9 mouse cellular contexts compared by ENCODE assay signal in the genomic region with DNA sequence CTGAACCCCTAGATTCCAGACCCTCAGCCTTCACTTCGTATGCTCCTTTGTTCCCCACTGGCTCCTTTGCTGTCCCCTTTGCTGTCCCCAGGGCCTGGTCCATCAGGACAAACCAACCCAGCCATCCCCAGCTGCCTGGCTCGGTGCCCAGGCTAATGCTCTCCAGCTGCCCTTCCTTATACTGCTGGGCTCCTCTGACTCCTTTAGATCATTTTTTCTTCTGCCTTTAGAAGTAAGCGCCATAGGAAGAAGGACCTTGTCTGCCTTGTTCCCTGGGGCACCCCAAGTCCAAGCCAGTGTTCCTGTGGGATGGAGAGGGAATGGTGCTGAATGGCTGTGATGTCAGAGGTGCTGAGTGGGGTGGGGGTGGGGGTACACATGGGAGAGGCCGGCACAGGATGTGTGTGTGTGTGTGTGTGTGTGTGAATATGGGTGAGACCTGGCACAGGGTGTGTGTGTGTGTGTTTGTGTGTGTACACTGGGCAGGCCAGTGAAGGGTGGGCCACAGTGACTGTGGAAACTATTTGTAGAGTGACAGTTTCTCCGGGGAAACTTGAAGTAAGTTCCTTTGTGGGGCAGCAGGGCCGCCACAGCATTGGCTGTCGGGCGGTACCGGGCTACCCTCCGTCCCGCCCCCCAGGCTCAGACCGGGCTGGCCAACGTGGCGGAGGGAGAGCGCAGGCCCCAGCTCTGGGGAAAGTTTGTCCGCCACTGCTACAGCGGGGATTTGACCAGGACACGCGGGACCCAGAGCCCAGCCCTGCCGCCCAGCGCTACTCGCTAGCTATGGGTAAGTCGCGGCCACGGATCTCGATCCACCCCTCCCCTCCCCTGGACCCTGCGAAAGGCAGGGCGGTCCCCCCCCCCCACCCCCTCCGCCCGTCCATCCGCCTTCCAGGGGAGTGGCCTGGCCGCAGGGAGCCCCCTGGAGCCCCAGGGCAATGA. TPM values are rescaled to one million over a fixed set of nuclear protein-coding genes. Genes with fewer than 3 reads are reported as not detected.
DNase-seq lines count a peak whose midpoint lies in the region; ATAC-seq and TF ChIP-seq lines count a peak whose summit lies in the region.
"Had no signal": no experiment of that assay in that cellular context is flagged by ENCODE, and none has a peak within 500 bp of the region (broad histone marks: within the 10 kb centered on the region; RNA-seq: fewer than 3 reads in every experiment).

A gene (plus strand): TSS at position 529 of the 945 bp plus-strand sequence.

- no peaks in the 10 kb centered on the region for H3K27me3 ChIP-seq in heart, embryonic 15.5 days
- H3K27me3 ChIP-seq in midbrain, embryonic 10.5 days (ENCODE audit: low read depth, poor library complexity, severe bottlenecking), result peaks cover 31% of the 10 kb centered on the region

- H3K27ac ChIP-seq in embryonic fibroblast, embryonic 13.5 days (ENCODE audit: insufficient read depth, low read length), result peak within 1 kb of the TSS; percentile 9; the same call in 1 of the 2 replicates
- peak within 1 kb of the TSS; percentile 61 for H3K27ac ChIP-seq in heart, embryonic 15.5 days
- peak within 1 kb of the TSS; percentile 88 for H3K27ac ChIP-seq in midbrain, embryonic 10.5 days (replicated peaks)

- 3% methylated on average over 32 of the region's 32 CpGs for WGBS in heart, embryonic 15.5 days
- 6% methylated on average over 32 of the region's 32 CpGs for WGBS in midbrain, embryonic 10.5 days

- H3K9me3 ChIP-seq in heart, embryonic 15.5 days (replicated peaks), result no peaks in the 10 kb centered on the region
- no peaks in the 10 kb centered on the region for H3K9me3 ChIP-seq in midbrain, embryonic 10.5 days (replicated peaks)

- no peaks in the 10 kb centered on the region for H3K36me3 ChIP-seq in heart, embryonic 15.5 days
- no peaks in the 10 kb centered on the region for H3K36me3 ChIP-seq in midbrain, embryonic 10.5 days

- no peak for ATAC-seq in cerebellum, adult (ENCODE audit: insufficient number of reproducible peaks, low FRiP score, low TSS enrichment)
- peak; percentile 80 for ATAC-seq in heart, embryonic 15.5 days (replicated peaks; ENCODE audit: insufficient number of reproducible peaks, insufficient read depth, low FRiP score, low read depth)
- ATAC-seq in activated CD4-positive, CD25-positive, alpha-beta regulatory T cell, adult 4 months, result no peak

- peak within 1 kb of the TSS; percentile 67 for H3K4me3 ChIP-seq in embryonic fibroblast, embryonic 13.5 days (ENCODE audit: insufficient read depth, low read length)
- peak within 1 kb of the TSS; percentile 60 for H3K4me3 ChIP-seq in heart, embryonic 15.5 days
- H3K4me3 ChIP-seq in midbrain, embryonic 10.5 days, result peak within 1 kb of the TSS; percentile 64
- H3K4me3 ChIP-seq: erythroblast, embryonic 14.5 days had no signal

- peak; percentile 53 to 71 for DNase-seq in cerebellum, postnatal 10 days
- peak; percentile 79 to 84 for DNase-seq in kidney, postnatal 4 days
- DNase-seq in midbrain, embryonic 10.5 days (ENCODE audit: low spot score), result peak; percentile 55
- DNase-seq in urinary bladder, postnatal 4 days (ENCODE audit: low spot score in 2 of 2), result peak; percentile 65 to 73

- peak within 1 kb of the TSS; percentile 80 for H3K4me2 ChIP-seq in heart, embryonic 15.5 days

- peak within 1 kb of the TSS; percentile 63 for H3K9ac ChIP-seq in heart, embryonic 15.5 days

- H3K4me1 ChIP-seq in embryonic fibroblast, embryonic 13.5 days (ENCODE audit: control insufficient read depth, insufficient read depth, low read length), result no peaks in the 10 kb centered on the region
- H3K4me1 ChIP-seq in heart, embryonic 15.5 days (replicated peaks), result peaks cover 13% of the 10 kb centered on the region
- peaks cover 20% of the 10 kb centered on the region for H3K4me1 ChIP-seq in midbrain, embryonic 10.5 days

- peak; percentile 70 for TF ChIP-seq POLR2A in embryonic fibroblast, embryonic 13.5 days (IDR thresholded peaks at IDR 0.05; ENCODE audit: low read depth, low read length)

- TF ChIP-seq CTCF in embryonic fibroblast, embryonic 13.5 days (IDR thresholded peaks at IDR 0.05; ENCODE audit: borderline replicate concordance, insufficient read depth, low read length), result no peak

RNA-seq across cellular contexts. Expression of the gene that starts here (rescaled TPM):
- 9.2 and 10.9 TPM in 2 replicates for polyA plus RNA-seq in embryonic fibroblast, embryonic 13.5 days (2011; ENCODE audit: insufficient read length, low read depth, missing spikeins)
- 5.0 and 7.5 TPM in 2 replicates for polyA plus RNA-seq in heart, embryonic 15.5 days (2015; fragmentation: Nextera tagmentation; extraction: Ambion mirVana)
- 4.0 and 4.4 TPM in 2 replicates for polyA plus RNA-seq in midbrain, embryonic 10.5 days (2016; fragmentation: Nextera tagmentation; extraction: Ambion mirVana)
- polyA plus RNA-seq in activated CD4-positive, CD25-positive, alpha-beta regulatory T cell, adult 4 months (2017; shearing (Covaris generic)), result not detected
- polyA plus RNA-seq: erythroblast, embryonic 14.5 days had no signal

Comparison
In these comparisons a context has a peak if more than half of its experiments do, and no peak if none do; other contexts are left out.
1. H3K27ac ChIP-seq: peak in every context shown above with its lines; median percentile 88 in midbrain, embryonic 10.5 days; 61 in heart, embryonic 15.5 days; 9 in embryonic fibroblast, embryonic 13.5 days.